Mouse (Mus musculus): ENCODE measurements around the gene Tgm3.
A peak's percentile ranks its signal among the peaks of the same experiment; 100 is the strongest.

Gene Tgm3

GRCm38 (mm10) chr2:130012026-130012425 is at the start of gene Tgm3:
Gene Tgm3, plus strand, starts transcription at chr2:130012349.
- no peak for DNase-seq

GRCm38 (mm10) chr2:129980608-129981007 is 31.5 kb upstream of the Tgm3 start:
- DNase-seq, result no peak

- DNase-seq, result no peak
Measured at GRCm38 (mm10) chr2:129987527-129988045, 24.6 kb upstream of the Tgm3 start.

- DNase-seq, result no peak
Measured at GRCm38 (mm10) chr2:129989646-129990045, 22.5 kb upstream of the Tgm3 start.

GRCm38 (mm10) chr2:129994468-129994867 is 17.7 kb upstream of the Tgm3 start:
- no peak for DNase-seq

GRCm38 (mm10) chr2:129998476-129998875 is 13.7 kb upstream of the Tgm3 start:
- DNase-seq, result no peak

- DNase-seq, result no peak
Measured at GRCm38 (mm10) chr2:129999296-129999695, 12.9 kb upstream of the Tgm3 start.

GRCm38 (mm10) chr2:130000601-130001000 is 11.5 kb upstream of the Tgm3 start:
- no peak for DNase-seq

GRCm38 (mm10) chr2:130004046-130004445 is 8.1 kb upstream of the Tgm3 start:
- peak; percentile 3 for DNase-seq

- DNase-seq, result no peak
Measured at GRCm38 (mm10) chr2:130009371-130009770, 2.8 kb upstream of the Tgm3 start.

GRCm38 (mm10) chr2:130013646-130014045 is 1.5 kb downstream of the Tgm3 start:
- no peak for DNase-seq

- no peak for DNase-seq
Measured at GRCm38 (mm10) chr2:130015196-130015595, 3.0 kb downstream of the Tgm3 start.

- no peak for DNase-seq
Measured at GRCm38 (mm10) chr2:130018084-130018483, 5.9 kb downstream of the Tgm3 start.

GRCm38 (mm10) chr2:130027890-130028289 is 15.7 kb downstream of the Tgm3 start:
- no peak for DNase-seq

- no peak for DNase-seq
Measured at GRCm38 (mm10) chr2:130029826-130030225, 17.7 kb downstream of the Tgm3 start.

GRCm38 (mm10) chr2:130032661-130033060 is 20.5 kb downstream of the Tgm3 start:
- peak; percentile 11 for DNase-seq

GRCm38 (mm10) chr2:130036846-130037245 is 24.7 kb downstream of the Tgm3 start:
- no peak for DNase-seq

- DNase-seq, result no peak
Measured at GRCm38 (mm10) chr2:130038971-130039370, 26.8 kb downstream of the Tgm3 start.

- DNase-seq, result no peak
Measured at GRCm38 (mm10) chr2:130040190-130040886, 28.2 kb downstream of the Tgm3 start.

GRCm38 (mm10) chr2:130043835-130044234 is 31.7 kb downstream of the Tgm3 start:
- DNase-seq, result no peak

GRCm38 (mm10) chr2:130047923-130048440 is 35.8 kb downstream of the Tgm3 start:
- DNase-seq, result no peak

GRCm38 (mm10) chr2:130048792-130049191 is 36.6 kb downstream of the Tgm3 start:
- DNase-seq, result no peak

GRCm38 (mm10) chr2:130058149-130058548 is 46.0 kb downstream of the Tgm3 start:
- no peak for DNase-seq

- DNase-seq, result peak; percentile 33
Measured at GRCm38 (mm10) chr2:130068228-130068627, 56.1 kb downstream of the Tgm3 start.

GRCm38 (mm10) chr2:130070396-130070795 is 58.2 kb downstream of the Tgm3 start:
- no peak for DNase-seq
